20 mouse cellular contexts compared by ENCODE assay signal in the genomic region with DNA sequence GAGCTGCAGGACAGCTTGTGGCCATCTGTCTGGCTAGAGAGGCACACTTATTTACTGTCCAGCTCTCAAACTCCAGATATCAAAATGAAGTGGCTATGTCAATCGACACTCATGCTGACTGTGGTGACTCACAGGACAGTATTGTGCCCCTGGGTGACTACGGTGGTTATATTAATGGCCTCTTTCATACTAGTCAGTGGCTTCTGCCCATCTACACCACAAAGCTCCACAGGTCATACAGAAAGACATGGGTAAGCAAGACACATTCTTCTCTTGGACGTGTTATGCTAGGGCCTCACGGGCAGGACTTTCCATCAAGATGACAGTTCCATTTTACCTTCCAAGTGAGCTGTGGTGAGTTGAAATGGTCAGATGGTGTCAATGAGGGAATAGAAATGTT.
"Had no signal": no experiment of that assay in that cellular context is flagged by ENCODE, and none has a peak within 500 bp of the region (broad histone marks: within the 10 kb centered on the region; RNA-seq: fewer than 3 reads in every experiment).

No protein-coding gene starts in this region.

- H3K4me1 ChIP-seq: megakaryocyte, embryonic 14.5 days; midbrain, embryonic 10.5 days; midbrain, embryonic 13.5 days; neural tube, embryonic 13.5 days had no signal

- H3K36me3 ChIP-seq: midbrain, embryonic 10.5 days; midbrain, embryonic 13.5 days; neural tube, embryonic 13.5 days; stomach, embryonic 15.5 days had no signal

- H3K4me3 ChIP-seq: layer of hippocampus, adult 2 months; megakaryocyte, embryonic 14.5 days; midbrain, embryonic 10.5 days; midbrain, embryonic 13.5 days; myocyte; neural tube, embryonic 13.5 days; stomach, embryonic 15.5 days had no signal

- ATAC-seq: liver, postnatal 0 days; lung, postnatal 0 days; midbrain, embryonic 13.5 days; midbrain, embryonic 16.5 days had no signal

- H3K27ac ChIP-seq: kidney, postnatal 0 days; layer of hippocampus, adult 2 months; liver, embryonic 14.5 days; midbrain, embryonic 10.5 days; midbrain, embryonic 13.5 days; neural tube, embryonic 13.5 days; stomach, embryonic 15.5 days had no signal

- H3K27me3 ChIP-seq: megakaryocyte, embryonic 14.5 days; midbrain, embryonic 13.5 days; neural tube, embryonic 13.5 days; stomach, embryonic 15.5 days had no signal

- DNase-seq: kidney, postnatal 25 days; layer of hippocampus, adult 9-11 months; liver, postnatal 0 days; lung, embryonic 14.5 days; retina, postnatal 1 day; right cerebral cortex, postnatal 25 days; spleen, adult 18-20 months; thymus, postnatal 25 days had no signal

- H3K9ac ChIP-seq: liver, embryonic 14.5 days; liver, postnatal 0 days; lung, embryonic 14.5 days; midbrain, embryonic 13.5 days; neural tube, embryonic 13.5 days; stomach, embryonic 15.5 days had no signal

- H3K4me2 ChIP-seq: liver, embryonic 11.5 days; lung, embryonic 14.5 days; midbrain, embryonic 13.5 days; neural tube, embryonic 13.5 days; stomach, embryonic 15.5 days had no signal

- H3K9me3 ChIP-seq: midbrain, embryonic 10.5 days; midbrain, embryonic 13.5 days; neural tube, embryonic 13.5 days; stomach, embryonic 15.5 days had no signal
